Mouse (Mus musculus): ENCODE results near the gene Myh14. TPM values are rescaled to one million over a fixed set of nuclear protein-coding genes. Genes with fewer than 3 reads are reported as not detected.

The Myh14 gene
- polyA plus RNA-seq, 1 experiment from 2014 or later = 0.77 TPM

- Histone ChIP-seq H3K36me3 (ENCODE audit: control insufficient read depth, insufficient read depth) (no peaks in the 10 kb centered on the region), H3K27me3 (ENCODE audit: control insufficient read depth, insufficient read depth, low read depth, low read length) (no peaks in the 10 kb centered on the region), H3K4me2 (ENCODE audit: low read depth, low read length) (no peak overlapping the region), H3K9me3 (replicated peaks; ENCODE audit: control insufficient read depth, low read length) (no peaks in the 10 kb centered on the region), H3K4me3 (ENCODE audit: low read depth, low read length) (no peak overlapping the region), H3K27ac (ENCODE audit: low read length) (no peak overlapping the region), H3K9ac (ENCODE audit: low read depth, low read length) (no peak overlapping the region), H3K4me1 (ENCODE audit: control insufficient read depth, low read depth, low read length) (no peaks in the 10 kb centered on the region)
- WGBS (ENCODE audit: insufficient replicate concordance) = 28% methylated on average over 8 of the region's 8 CpGs
- ATAC-seq (ENCODE audit: low read depth) = no peak
Observed at GRCm38 (mm10) chr7:44563284-44563683, 107.4 kb downstream of the Myh14 start.

GRCm38 (mm10) chr7:44560435-44561400 is 109.9 kb downstream of the Myh14 start:
- Histone ChIP-seq H3K27me3 (ENCODE audit: control insufficient read depth, insufficient read depth, low read depth, low read length) (no peaks in the 10 kb centered on the region), H3K27ac (ENCODE audit: low read length) (no peak overlapping the region), H3K36me3 (ENCODE audit: control insufficient read depth, insufficient read depth) (no peaks in the 10 kb centered on the region), H3K4me2 (ENCODE audit: low read depth, low read length) (no peak overlapping the region), H3K4me3 (ENCODE audit: low read depth, low read length) (no peak overlapping the region), H3K9ac (ENCODE audit: low read depth, low read length) (no peak overlapping the region), H3K4me1 (ENCODE audit: control insufficient read depth, low read depth, low read length) (no peaks in the 10 kb centered on the region), H3K9me3 (replicated peaks; ENCODE audit: control insufficient read depth, low read length) (no peaks in the 10 kb centered on the region)
- no peak for ATAC-seq (ENCODE audit: low read depth)
- 47% methylated on average over 18 of the region's 18 CpGs for WGBS (ENCODE audit: insufficient replicate concordance)

GRCm38 (mm10) chr7:44557629-44558028 is 113.0 kb downstream of the Myh14 start:
- no peaks in the 10 kb centered on the region for H3K36me3 ChIP-seq (ENCODE audit: control insufficient read depth, insufficient read depth)
- H3K9ac ChIP-seq (ENCODE audit: low read depth, low read length) = no peak overlapping the region
- H3K27me3 ChIP-seq (ENCODE audit: control insufficient read depth, insufficient read depth, low read depth, low read length) = no peaks in the 10 kb centered on the region
- no peak overlapping the region for H3K4me3 ChIP-seq (ENCODE audit: low read depth, low read length)
- peaks cover 10% of the 10 kb centered on the region for H3K4me1 ChIP-seq (ENCODE audit: control insufficient read depth, low read depth, low read length)
- H3K4me2 ChIP-seq (ENCODE audit: low read depth, low read length) = no peak overlapping the region
- no peak for ATAC-seq (ENCODE audit: low read depth)
- no peaks in the 10 kb centered on the region for H3K9me3 ChIP-seq (replicated peaks; ENCODE audit: control insufficient read depth, low read length)
- no peak overlapping the region for H3K27ac ChIP-seq (ENCODE audit: low read length)
- WGBS (ENCODE audit: insufficient replicate concordance) = 42% methylated on average over 2 of the region's 2 CpGs

Other genes with a start within 250 kb of the Myh14 start
- not detected in 2 replicates for gene Lrrc4b, start 241.8 kb downstream of the Myh14 start, polyA plus RNA-seq (2015; fragmentation: Nextera tagmentation; extraction: Ambion mirVana)
- gene Aspdh, start 205.5 kb downstream of the Myh14 start, polyA plus RNA-seq (2015; fragmentation: Nextera tagmentation; extraction: Ambion mirVana) = 19.4 and 23.5 TPM in 2 replicates
- gene Josd2, start 202.9 kb downstream of the Myh14 start, polyA plus RNA-seq (2015; fragmentation: Nextera tagmentation; extraction: Ambion mirVana) = 159 and 174 TPM in 2 replicates
- gene Emc10, start 174.3 kb downstream of the Myh14 start, polyA plus RNA-seq (2015; fragmentation: Nextera tagmentation; extraction: Ambion mirVana) = 34.4 and 40.6 TPM in 2 replicates
- 1.3 and 1.4 TPM in 2 replicates for gene Fam71e1, start 174.3 kb downstream of the Myh14 start, polyA plus RNA-seq (2015; fragmentation: Nextera tagmentation; extraction: Ambion mirVana)
- 0.15 and 0.31 TPM in 2 replicates for gene Mybpc2, start 146.2 kb downstream of the Myh14 start, polyA plus RNA-seq (2015; fragmentation: Nextera tagmentation; extraction: Ambion mirVana)
- 1.5 and 2.0 TPM in 2 replicates for gene Spib, start 138.8 kb downstream of the Myh14 start, polyA plus RNA-seq (2015; fragmentation: Nextera tagmentation; extraction: Ambion mirVana)
- gene Pold1, start 122.0 kb downstream of the Myh14 start, polyA plus RNA-seq (2015; fragmentation: Nextera tagmentation; extraction: Ambion mirVana) = 47.8 and 48.8 TPM in 2 replicates
- 41.0 and 45.9 TPM in 2 replicates for gene Nr1h2, start 116.9 kb downstream of the Myh14 start, polyA plus RNA-seq (2015; fragmentation: Nextera tagmentation; extraction: Ambion mirVana)
- gene Napsa, start 98.5 kb downstream of the Myh14 start, polyA plus RNA-seq (2015; fragmentation: Nextera tagmentation; extraction: Ambion mirVana) = 11.5 and 12.2 TPM in 2 replicates
- gene Kcnc3, start 80.2 kb downstream of the Myh14 start, polyA plus RNA-seq (2015; fragmentation: Nextera tagmentation; extraction: Ambion mirVana) = 0.06 and 0.07 TPM in 2 replicates
- gene Izumo2, start 37.9 kb upstream of the Myh14 start, polyA plus RNA-seq (2015; fragmentation: Nextera tagmentation; extraction: Ambion mirVana) = not detected in 2 replicates
- gene Vrk3, start 77.6 kb upstream of the Myh14 start, polyA plus RNA-seq (2015; fragmentation: Nextera tagmentation; extraction: Ambion mirVana) = 25.8 and 29.2 TPM in 2 replicates
- 1.1 and 1.2 TPM in 2 replicates for gene Zfp473, start 80.2 kb upstream of the Myh14 start, polyA plus RNA-seq (2015; fragmentation: Nextera tagmentation; extraction: Ambion mirVana)
- 43.4 and 44.7 TPM in 2 replicates for gene Nup62, start 145.2 kb upstream of the Myh14 start, polyA plus RNA-seq (2015; fragmentation: Nextera tagmentation; extraction: Ambion mirVana)
- gene Il4i1, start 145.5 kb upstream of the Myh14 start, polyA plus RNA-seq (2015; fragmentation: Nextera tagmentation; extraction: Ambion mirVana) = 0.34 and 0.76 TPM in 2 replicates
- gene Atf5, start 145.8 kb upstream of the Myh14 start, polyA plus RNA-seq (2015; fragmentation: Nextera tagmentation; extraction: Ambion mirVana) = 7.3 and 9.7 TPM in 2 replicates
- 25.6 and 29.1 TPM in 2 replicates for gene Akt1s1, start 178.1 kb upstream of the Myh14 start, polyA plus RNA-seq (2015; fragmentation: Nextera tagmentation; extraction: Ambion mirVana)
- gene Tbc1d17, start 178.2 kb upstream of the Myh14 start, polyA plus RNA-seq (2015; fragmentation: Nextera tagmentation; extraction: Ambion mirVana) = 32.7 and 33.7 TPM in 2 replicates
- gene Pnkp, start 186.3 kb upstream of the Myh14 start, polyA plus RNA-seq (2015; fragmentation: Nextera tagmentation; extraction: Ambion mirVana) = 23.4 and 24.3 TPM in 2 replicates
- gene Ptov1, start 198.9 kb upstream of the Myh14 start, polyA plus RNA-seq (2015; fragmentation: Nextera tagmentation; extraction: Ambion mirVana) = 34.8 and 43.4 TPM in 2 replicates
- 44.7 and 53.0 TPM in 2 replicates for gene Med25, start 221.9 kb upstream of the Myh14 start, polyA plus RNA-seq (2015; fragmentation: Nextera tagmentation; extraction: Ambion mirVana)
- gene Fuz, start 225.2 kb upstream of the Myh14 start, polyA plus RNA-seq (2015; fragmentation: Nextera tagmentation; extraction: Ambion mirVana) = 5.9 and 6.6 TPM in 2 replicates

Data from liver, embryonic 16.5 days (tissue).